Comparison of ENCODE assay signal across 19 mouse cellular contexts in genomic region chr6:61119590-61119989, GRCm38 (mm10).
"Had no signal": no experiment of that assay in that cellular context is flagged by ENCODE, and none has a peak within 500 bp of the region (broad histone marks: within the 10 kb centered on the region; RNA-seq: fewer than 3 reads in every experiment).

No protein-coding gene starts in this region.

- ATAC-seq: midbrain, embryonic 16.5 days had no signal

- H3K27ac ChIP-seq: midbrain, embryonic 10.5 days; midbrain, embryonic 12.5 days; neural tube, embryonic 13.5 days; neural tube, embryonic 15.5 days; stomach, embryonic 15.5 days; stomach, postnatal 0 days had no signal

- H3K4me3 ChIP-seq: midbrain, embryonic 10.5 days; midbrain, embryonic 12.5 days; myocyte; neural tube, embryonic 13.5 days; neural tube, embryonic 15.5 days; stomach, embryonic 15.5 days had no signal

- DNase-seq: lung, adult 18-20 months; lung, postnatal 10 days; lung, postnatal 4 days; midbrain, embryonic 14.5 days; retina, postnatal 1 day; right cerebral cortex, adult 18-20 months; right cerebral cortex, postnatal 25 days; right cerebral cortex, postnatal 4 days; thymus, adult 18-20 months; thymus, postnatal 14 days; thymus, postnatal 36 days had no signal
